Comparison of ENCODE assay signal across 17 mouse cellular contexts in the genomic region with DNA sequence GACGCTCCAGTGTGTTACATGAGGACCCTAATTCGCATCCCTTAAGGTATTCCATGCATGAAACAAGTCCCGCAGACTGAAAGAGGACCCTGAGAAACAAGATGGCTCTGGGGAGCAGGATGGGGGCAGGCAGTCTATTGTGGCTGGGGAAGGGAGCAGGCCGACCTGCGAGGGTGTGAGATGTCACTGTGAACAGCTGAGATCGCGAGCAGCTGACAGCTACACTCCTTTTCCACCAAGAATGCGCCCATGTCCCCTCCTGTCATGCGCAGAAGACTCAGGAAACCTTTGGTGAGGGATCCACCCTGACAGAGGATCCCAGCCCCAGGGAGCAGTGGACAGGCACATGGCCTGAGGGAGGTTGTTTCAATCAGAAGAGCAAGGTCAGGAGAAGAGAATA. TPM values are rescaled to one million over a fixed set of nuclear protein-coding genes. Genes with fewer than 3 reads are reported as not detected.
"Had no signal": no experiment of that assay in that cellular context is flagged by ENCODE, and none has a peak within 500 bp of the region (broad histone marks: within the 10 kb centered on the region; RNA-seq: fewer than 3 reads in every experiment).

No protein-coding gene starts in this region.

- ATAC-seq: midbrain, embryonic 16.5 days had no signal

- H3K36me3 ChIP-seq: midbrain, embryonic 12.5 days; neural tube, embryonic 12.5 days had no signal

- H3K27ac ChIP-seq: midbrain, embryonic 10.5 days; midbrain, embryonic 12.5 days; neural tube, embryonic 12.5 days had no signal

- H3K9me3 ChIP-seq: midbrain, embryonic 10.5 days; midbrain, embryonic 12.5 days; neural tube, embryonic 12.5 days had no signal

- H3K4me1 ChIP-seq: neural tube, embryonic 12.5 days had no signal

- H3K4me2 ChIP-seq: lung, embryonic 14.5 days; midbrain, embryonic 12.5 days; neural tube, embryonic 12.5 days had no signal

- H3K9ac ChIP-seq: lung, embryonic 14.5 days; midbrain, embryonic 12.5 days; neural tube, embryonic 12.5 days had no signal

- H3K4me3 ChIP-seq: midbrain, embryonic 10.5 days; midbrain, embryonic 12.5 days; neural tube, embryonic 12.5 days had no signal

- DNase-seq: lung, adult 18-20 months; lung, embryonic 14.5 days; lung, postnatal 10 days; lung, postnatal 4 days; midbrain, embryonic 14.5 days; right cerebral cortex, postnatal 25 days; right cerebral cortex, postnatal 4 days; spleen, adult 18-20 months; thymus, adult 18-20 months; thymus, postnatal 14 days; thymus, postnatal 36 days had no signal

RNA-seq across cellular contexts. Expression of a gene that starts 25.8 kb away (rescaled TPM):
- polyA plus RNA-seq: lung, embryonic 14.5 days; lung, embryonic 16.5 days; midbrain, embryonic 12.5 days; midbrain, embryonic 14.5 days; midbrain, embryonic 16.5 days; thymus, postnatal 0 days had no signal
